Mouse (Mus musculus) thymus, postnatal 25 days (tissue): ENCODE measurements at regions not wholly inside any gene's neighbourhood (a gene's known extent, or its start where the extent isn't known, plus 50 kb on each side); places are given as distances from the start of the nearest gene placed in this dataset.

Source experiments
- DNase-seq: peaks from one replicate; pipeline ENCODE4 v3.0.0; 2022

- DNase-seq, result no peak
These were observed 110.9 kb downstream of the Cenpc1 start for GRCm38 (mm10) chr5:85954526-85954925.

- peak; percentile 1 for DNase-seq
These were observed 128.6 kb downstream of the Cenpc1 start for GRCm38 (mm10) chr5:85936667-85937314.

- DNase-seq, result no peak
These were observed 147.1 kb downstream of the Cenpc1 start for GRCm38 (mm10) chr5:85918288-85918687.

- no peak for DNase-seq
These were observed 150.4 kb downstream of the Cenpc1 start for GRCm38 (mm10) chr5:85915000-85915399.

- no peak for DNase-seq
These were observed 168.9 kb downstream of the Cenpc1 start for GRCm38 (mm10) chr5:85896452-85896851.

- DNase-seq, result no peak
These were observed 169.6 kb downstream of the Cenpc1 start for GRCm38 (mm10) chr5:85895814-85896213.

GRCm38 (mm10) chr5:85870311-85870710 lies 195.1 kb downstream of the Cenpc1 start:
- DNase-seq, result no peak

GRCm38 (mm10) chr5:85832556-85832955 lies 232.8 kb downstream of the Cenpc1 start:
- DNase-seq, result no peak

GRCm38 (mm10) chr5:85795531-85796197 lies 269.7 kb downstream of the Cenpc1 start:
- no peak for DNase-seq

GRCm38 (mm10) chr5:85793148-85793547 lies 272.2 kb downstream of the Cenpc1 start:
- DNase-seq, result no peak

- no peak for DNase-seq
These were observed 284.5 kb downstream of the Cenpc1 start for GRCm38 (mm10) chr5:85780730-85781454.

GRCm38 (mm10) chr5:85780017-85780416 lies 285.4 kb downstream of the Cenpc1 start:
- no peak for DNase-seq

GRCm38 (mm10) chr5:85779205-85779604 lies 286.2 kb downstream of the Cenpc1 start:
- DNase-seq, result no peak

- DNase-seq, result no peak
These were observed 292.7 kb downstream of the Cenpc1 start for GRCm38 (mm10) chr5:85772660-85773059.

GRCm38 (mm10) chr5:85772086-85772485 lies 293.3 kb downstream of the Cenpc1 start:
- peak; percentile 1 for DNase-seq

- DNase-seq, result no peak
These were observed 298.2 kb downstream of the Cenpc1 start for GRCm38 (mm10) chr5:85767157-85767556.

- no peak for DNase-seq
These were observed 308.7 kb downstream of the Cenpc1 start for GRCm38 (mm10) chr5:85756716-85757115.

GRCm38 (mm10) chr5:85754227-85754626 lies 311.2 kb downstream of the Cenpc1 start:
- no peak for DNase-seq

GRCm38 (mm10) chr5:85753109-85753508 lies 312.3 kb downstream of the Cenpc1 start:
- no peak for DNase-seq

- DNase-seq, result no peak
These were observed 313.7 kb downstream of the Cenpc1 start for GRCm38 (mm10) chr5:85751649-85752048.

- DNase-seq, result no peak
These were observed 314.5 kb downstream of the Cenpc1 start for GRCm38 (mm10) chr5:85750893-85751292.

GRCm38 (mm10) chr5:85729613-85730012 lies 335.8 kb downstream of the Cenpc1 start:
- no peak for DNase-seq

- DNase-seq, result no peak
These were observed 358.0 kb downstream of the Cenpc1 start for GRCm38 (mm10) chr5:85707345-85707744.

GRCm38 (mm10) chr5:85706598-85706997 lies 358.8 kb downstream of the Cenpc1 start:
- no peak for DNase-seq
